Mouse (Mus musculus) megakaryocyte, embryonic 14.5 days (primary cell): ENCODE data around the gene Sidt1.

Source experiments
- FLI1 ChIP-seq: IDR thresholded peaks from 2 replicates; pipeline ENCODE4 v1.6.1; 2012; ENCODE audit warnings: low read length, inconsistent platforms, mixed read lengths
- GATA1 ChIP-seq: IDR thresholded peaks from 3 replicates; pipeline ENCODE4 v1.6.1; 2012; ENCODE audit warnings: mixed read lengths, low read length, inconsistent platforms, borderline replicate concordance

DNA sequence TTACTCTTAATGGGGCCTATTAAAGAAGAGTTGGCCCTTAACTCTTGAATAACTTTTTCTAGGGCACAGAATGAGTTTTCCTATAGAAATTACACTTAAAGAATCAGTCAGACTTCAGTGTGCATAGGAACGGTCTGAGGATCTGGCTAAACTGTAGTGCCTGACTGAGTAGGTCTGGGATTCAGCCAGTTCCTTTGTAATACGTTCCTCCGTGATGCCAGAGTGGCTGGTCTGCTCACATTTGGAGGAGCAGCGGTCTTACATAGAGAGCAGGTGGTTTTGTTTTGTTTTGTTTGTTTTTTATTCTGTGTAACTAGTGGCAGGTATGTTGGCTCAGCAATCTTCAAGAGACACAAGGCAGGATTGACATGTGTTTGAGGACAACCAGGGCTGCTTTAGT is 47.0 kb upstream of the Sidt1 start:
- TF ChIP-seq GATA1 (no peak), FLI1 (no peak)
